Mouse (Mus musculus): ENCODE results near the gene Adam11. TPM values are rescaled to one million over a fixed set of nuclear protein-coding genes. Genes with fewer than 3 reads are reported as not detected.

Adam11 gene
- polyA plus RNA-seq, 1 experiment from 2014 or later: 32.2 TPM

DNA sequence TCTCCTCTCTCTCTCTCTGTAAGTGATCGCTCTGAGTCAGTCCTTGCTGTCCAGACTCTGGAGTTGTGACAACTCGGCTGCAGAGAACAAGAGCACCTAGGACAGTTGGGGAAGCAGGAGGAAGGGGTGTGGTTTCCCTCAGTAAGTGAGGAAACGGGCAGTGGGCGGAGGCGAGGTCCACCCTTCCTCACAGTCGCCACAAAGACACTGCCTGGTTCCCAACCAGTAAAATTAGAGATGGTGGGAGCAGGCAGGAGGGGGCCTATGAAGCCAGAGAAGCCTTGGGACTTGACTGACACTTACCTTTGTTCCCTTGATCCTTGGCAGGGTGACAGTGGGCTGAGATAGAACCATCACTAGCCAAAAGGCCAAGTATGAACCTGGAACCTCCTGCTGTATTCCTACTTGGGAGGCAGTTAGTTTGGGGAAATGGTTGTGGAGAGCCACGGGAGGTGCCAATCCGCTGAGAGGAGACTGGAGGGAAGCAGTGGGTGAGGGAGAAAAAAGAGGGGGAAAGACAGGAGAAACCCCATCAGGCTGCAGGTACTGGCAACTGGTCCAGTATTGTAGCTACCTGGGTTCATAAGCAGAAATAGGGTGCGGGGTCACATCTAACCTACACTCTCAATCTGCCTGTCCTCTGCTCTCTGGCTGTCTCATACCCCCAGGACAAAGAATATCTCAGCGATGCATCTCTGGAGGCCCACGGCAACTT, 19.2 kb downstream of the Adam11 start:
- no peak overlapping the region for H3K9ac ChIP-seq (ENCODE audit: low read depth, low read length)
- ATAC-seq: no peak
- H3K27ac ChIP-seq (ENCODE audit: low read length): no peak overlapping the region
- H3K27me3 ChIP-seq (ENCODE audit: control insufficient read depth, insufficient read depth, low read depth, low read length): no peaks in the 10 kb centered on the region
- H3K4me3 ChIP-seq (ENCODE audit: low read depth, low read length): no peak overlapping the region
- 53% methylated on average over 11 of the region's 11 CpGs for WGBS
- H3K9me3 ChIP-seq (replicated peaks; ENCODE audit: control insufficient read depth, low read length, poor library complexity, severe bottlenecking): no peaks in the 10 kb centered on the region
- H3K4me2 ChIP-seq (ENCODE audit: low read length): no peak overlapping the region
- H3K4me1 ChIP-seq (ENCODE audit: control insufficient read depth, insufficient read depth, low read length): peaks cover 13% of the 10 kb centered on the region
- H3K36me3 ChIP-seq (ENCODE audit: control insufficient read depth, insufficient read depth, low read length): peaks cover 12% of the 10 kb centered on the region

DNA sequence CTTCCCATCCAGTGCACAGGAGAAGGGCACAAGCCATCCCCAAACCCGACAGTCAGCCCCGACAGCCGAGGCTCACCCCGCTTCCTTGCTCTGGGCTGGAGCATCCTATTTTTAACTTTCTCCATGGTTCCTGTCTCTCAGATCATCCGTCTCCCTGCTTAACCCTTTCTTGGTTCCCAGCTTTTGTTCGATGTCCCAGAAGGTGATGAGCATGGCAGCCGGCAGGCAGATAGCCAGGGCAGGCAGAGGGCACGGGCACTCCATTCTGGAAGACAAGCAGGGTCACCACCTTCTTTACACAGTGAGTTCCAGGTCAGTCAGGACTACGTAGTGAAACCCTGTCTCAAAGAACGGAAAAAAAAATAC, 19.7 kb downstream of the Adam11 start:
- ATAC-seq: no peak
- no peak overlapping the region for H3K27ac ChIP-seq (ENCODE audit: low read length)
- peaks cover 9% of the 10 kb centered on the region for H3K36me3 ChIP-seq (ENCODE audit: control insufficient read depth, insufficient read depth, low read length)
- H3K4me2 ChIP-seq (ENCODE audit: low read length): no peak overlapping the region
- H3K27me3 ChIP-seq (ENCODE audit: control insufficient read depth, insufficient read depth, low read depth, low read length): no peaks in the 10 kb centered on the region
- H3K9ac ChIP-seq (ENCODE audit: low read depth, low read length): no peak overlapping the region
- H3K9me3 ChIP-seq (replicated peaks; ENCODE audit: control insufficient read depth, low read length, poor library complexity, severe bottlenecking): no peaks in the 10 kb centered on the region
- no peak overlapping the region for H3K4me3 ChIP-seq (ENCODE audit: low read depth, low read length)
- H3K4me1 ChIP-seq (ENCODE audit: control insufficient read depth, insufficient read depth, low read length): peaks cover 8% of the 10 kb centered on the region
- WGBS: 66% methylated on average over 10 of the region's 10 CpGs

DNA sequence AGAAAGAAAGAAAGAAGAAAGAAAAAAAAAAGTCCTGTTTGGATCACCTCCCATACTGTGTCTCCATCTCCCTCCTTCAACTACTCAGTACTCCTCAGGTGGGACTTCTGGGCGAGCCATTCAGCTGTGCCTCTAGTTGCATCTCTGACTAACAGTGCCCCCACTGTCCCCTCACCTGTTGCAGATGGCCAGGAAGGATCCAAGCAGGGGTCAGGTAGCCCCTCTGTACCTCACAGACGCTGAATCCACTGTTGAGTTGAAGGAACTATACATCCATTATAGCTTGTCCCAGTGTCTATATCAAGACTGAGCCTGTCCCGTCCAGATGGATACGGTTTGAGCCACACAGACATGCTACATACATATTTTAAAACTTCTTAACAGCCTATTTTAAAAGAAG, 20.3 kb downstream of the Adam11 start:
- ATAC-seq: no peak
- Histone ChIP-seq H3K27ac (ENCODE audit: low read length) (no peak overlapping the region), H3K4me3 (ENCODE audit: low read depth, low read length) (no peak overlapping the region), H3K4me2 (ENCODE audit: low read length) (no peak overlapping the region), H3K9me3 (replicated peaks; ENCODE audit: control insufficient read depth, low read length, poor library complexity, severe bottlenecking) (no peaks in the 10 kb centered on the region), H3K9ac (ENCODE audit: low read depth, low read length) (no peak overlapping the region), H3K4me1 (ENCODE audit: control insufficient read depth, insufficient read depth, low read length) (peaks cover 8% of the 10 kb centered on the region), H3K36me3 (ENCODE audit: control insufficient read depth, insufficient read depth, low read length) (peaks cover 6% of the 10 kb centered on the region; the same call in 1 of the 2 replicates), H3K27me3 (ENCODE audit: control insufficient read depth, insufficient read depth, low read depth, low read length) (no peaks in the 10 kb centered on the region)
- 90% methylated on average over 4 of the region's 4 CpGs for WGBS

DNA sequence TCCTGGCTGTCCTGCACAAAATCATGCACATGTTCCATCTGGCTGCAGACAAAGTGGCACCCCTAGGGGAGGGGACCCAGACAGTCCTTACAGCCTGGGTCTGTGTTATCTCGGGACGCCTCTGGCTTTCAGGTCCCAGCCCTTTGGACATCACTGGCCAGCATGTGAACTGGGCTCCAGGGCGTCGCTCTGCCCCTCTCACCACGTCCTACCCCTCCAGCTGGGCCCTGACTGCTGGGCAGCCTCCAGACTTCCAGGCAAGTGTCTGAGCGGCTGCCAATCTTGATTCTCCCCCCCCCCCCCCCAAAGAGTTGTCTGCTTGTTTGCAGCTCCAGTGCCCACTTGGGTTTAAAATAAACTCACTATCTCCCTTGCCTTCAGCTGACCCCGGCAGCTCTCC, 22.2 kb downstream of the Adam11 start:
- H3K4me2 ChIP-seq (ENCODE audit: low read length): no peak overlapping the region
- 73% methylated on average over 7 of the region's 7 CpGs for WGBS
- no peaks in the 10 kb centered on the region for H3K27me3 ChIP-seq (ENCODE audit: control insufficient read depth, insufficient read depth, low read depth, low read length)
- H3K4me3 ChIP-seq (ENCODE audit: low read depth, low read length): no peak overlapping the region
- H3K9me3 ChIP-seq (replicated peaks; ENCODE audit: control insufficient read depth, low read length, poor library complexity, severe bottlenecking): no peaks in the 10 kb centered on the region
- no peak for ATAC-seq
- H3K36me3 ChIP-seq (ENCODE audit: control insufficient read depth, insufficient read depth, low read length): no peaks in the 10 kb centered on the region
- no peak overlapping the region for H3K27ac ChIP-seq (ENCODE audit: low read length)
- peaks cover 2% of the 10 kb centered on the region; the same call in 1 of the 2 replicates for H3K4me1 ChIP-seq (ENCODE audit: control insufficient read depth, insufficient read depth, low read length)
- H3K9ac ChIP-seq (ENCODE audit: low read depth, low read length): no peak overlapping the region

DNA sequence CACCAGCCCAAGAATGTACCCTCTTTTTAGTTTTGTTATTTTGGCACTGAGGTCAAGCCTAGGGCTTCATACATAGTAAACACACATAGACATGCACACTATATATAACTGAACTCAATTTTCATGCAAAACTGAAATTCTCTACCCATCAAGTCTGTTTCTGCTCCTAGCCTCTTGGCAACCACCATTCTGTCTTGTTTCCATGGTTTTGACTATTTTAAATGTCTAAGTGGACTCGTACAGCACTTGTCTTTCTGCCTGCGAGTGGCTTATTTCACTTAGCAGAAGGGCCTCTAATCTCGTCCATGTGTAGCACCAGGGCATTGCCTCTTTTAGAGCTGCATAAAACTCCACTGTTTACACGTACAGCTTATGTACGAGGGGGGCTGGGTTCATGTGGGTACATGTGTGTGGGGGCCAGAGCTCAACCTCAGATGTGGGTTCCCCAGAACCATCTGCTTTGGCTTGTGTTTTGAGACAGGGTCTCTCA, 26.5 kb downstream of the Adam11 start:
- Histone ChIP-seq H3K9me3 (replicated peaks; ENCODE audit: control insufficient read depth, low read length, poor library complexity, severe bottlenecking) (no peaks in the 10 kb centered on the region), H3K4me3 (ENCODE audit: low read depth, low read length) (no peak overlapping the region), H3K27ac (ENCODE audit: low read length) (no peak overlapping the region), H3K27me3 (ENCODE audit: control insufficient read depth, insufficient read depth, low read depth, low read length) (no peaks in the 10 kb centered on the region), H3K9ac (ENCODE audit: low read depth, low read length) (no peak overlapping the region), H3K36me3 (ENCODE audit: control insufficient read depth, insufficient read depth, low read length) (no peaks in the 10 kb centered on the region), H3K4me1 (ENCODE audit: control insufficient read depth, insufficient read depth, low read length) (no peaks in the 10 kb centered on the region), H3K4me2 (ENCODE audit: low read length) (no peak overlapping the region)
- ATAC-seq: no peak
- 64% methylated on average over 5 of the region's 5 CpGs for WGBS

DNA sequence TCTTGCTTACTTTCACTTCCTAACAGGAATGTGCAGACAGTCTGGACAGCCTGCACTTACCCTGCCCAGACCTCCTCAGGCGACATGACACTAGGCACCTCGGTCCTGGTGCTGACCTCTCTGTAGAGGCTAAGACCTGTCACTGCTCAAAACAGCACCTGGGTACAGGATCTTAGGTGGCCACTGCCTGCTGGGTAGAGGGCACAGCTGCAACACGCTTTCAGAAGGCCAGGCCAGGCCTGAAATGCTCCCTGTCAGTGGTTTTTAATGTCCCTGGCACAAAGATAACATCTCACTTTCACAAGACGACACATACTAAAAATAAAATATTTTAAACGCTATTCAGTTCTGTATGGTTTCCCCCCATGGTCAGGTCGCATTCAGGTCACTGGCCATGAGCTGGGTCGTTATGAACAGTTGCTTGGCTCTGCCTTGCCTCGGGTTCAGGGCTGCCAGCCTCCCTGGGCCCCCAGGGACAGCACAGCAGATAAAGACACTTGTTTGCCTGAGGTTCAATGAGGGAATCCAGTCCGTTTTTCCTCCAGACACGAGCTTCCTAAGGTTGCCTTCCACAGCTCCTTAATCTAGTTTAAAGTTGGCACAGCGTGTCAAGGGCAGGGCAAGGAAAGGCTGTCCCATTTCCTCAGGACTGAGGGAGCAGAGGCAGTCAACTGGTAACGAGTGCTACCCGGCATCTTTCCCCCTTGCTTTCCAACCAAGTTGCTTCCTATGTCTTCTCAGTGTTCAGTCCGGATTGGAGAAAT, 30.6 kb downstream of the Adam11 start:
- ATAC-seq: no peak
- 64% methylated on average over 14 of the region's 14 CpGs for WGBS

DNA sequence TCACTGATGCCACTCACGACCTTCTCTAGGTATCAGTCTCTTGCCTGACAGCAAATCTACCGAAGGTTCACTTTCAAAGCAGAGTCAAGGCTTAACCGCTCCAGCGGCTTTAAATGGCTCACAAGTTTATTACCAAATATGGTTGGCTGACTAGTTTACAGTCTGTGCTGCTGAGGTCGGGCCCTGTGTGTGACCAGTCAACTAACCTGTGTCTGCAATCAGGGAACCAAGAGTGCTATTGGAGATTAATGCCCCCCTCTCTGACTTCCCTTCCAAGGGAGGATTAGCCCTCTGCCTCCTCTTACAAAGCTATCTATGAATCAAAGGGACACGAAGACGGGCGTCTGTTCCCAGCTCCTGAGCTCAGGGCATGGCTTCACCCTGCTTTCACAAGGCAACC, 32.9 kb downstream of the Adam11 start:
- H3K36me3 ChIP-seq (ENCODE audit: control insufficient read depth, insufficient read depth, low read length): no peaks in the 10 kb centered on the region; the same call in 1 of the 2 replicates
- no peaks in the 10 kb centered on the region for H3K4me1 ChIP-seq (ENCODE audit: control insufficient read depth, insufficient read depth, low read length)
- no peak overlapping the region for H3K4me3 ChIP-seq (ENCODE audit: low read depth, low read length)
- no peak overlapping the region for H3K9ac ChIP-seq (ENCODE audit: low read depth, low read length)
- H3K27ac ChIP-seq (ENCODE audit: low read length): no peak overlapping the region
- no peak overlapping the region for H3K4me2 ChIP-seq (ENCODE audit: low read length)
- no peaks in the 10 kb centered on the region for H3K9me3 ChIP-seq (replicated peaks; ENCODE audit: control insufficient read depth, low read length, poor library complexity, severe bottlenecking)
- no peaks in the 10 kb centered on the region for H3K27me3 ChIP-seq (ENCODE audit: control insufficient read depth, insufficient read depth, low read depth, low read length)
- WGBS: 48% methylated on average over 8 of the region's 8 CpGs
- ATAC-seq: no peak

More for the DNA sequence above, 30.6 kb downstream of the Adam11 start:
- no peaks in the 10 kb centered on the region for H3K27me3 ChIP-seq (ENCODE audit: control insufficient read depth, insufficient read depth, low read depth, low read length)
- H3K9me3 ChIP-seq (replicated peaks; ENCODE audit: control insufficient read depth, low read length, poor library complexity, severe bottlenecking): no peaks in the 10 kb centered on the region
- H3K4me3 ChIP-seq (ENCODE audit: low read depth, low read length): no peak overlapping the region
- no peaks in the 10 kb centered on the region for H3K36me3 ChIP-seq (ENCODE audit: control insufficient read depth, insufficient read depth, low read length)
- no peak overlapping the region for H3K4me2 ChIP-seq (ENCODE audit: low read length)
- H3K9ac ChIP-seq (ENCODE audit: low read depth, low read length): no peak overlapping the region
- H3K4me1 ChIP-seq (ENCODE audit: control insufficient read depth, insufficient read depth, low read length): no peaks in the 10 kb centered on the region
- no peak overlapping the region for H3K27ac ChIP-seq (ENCODE audit: low read length)

DNA sequence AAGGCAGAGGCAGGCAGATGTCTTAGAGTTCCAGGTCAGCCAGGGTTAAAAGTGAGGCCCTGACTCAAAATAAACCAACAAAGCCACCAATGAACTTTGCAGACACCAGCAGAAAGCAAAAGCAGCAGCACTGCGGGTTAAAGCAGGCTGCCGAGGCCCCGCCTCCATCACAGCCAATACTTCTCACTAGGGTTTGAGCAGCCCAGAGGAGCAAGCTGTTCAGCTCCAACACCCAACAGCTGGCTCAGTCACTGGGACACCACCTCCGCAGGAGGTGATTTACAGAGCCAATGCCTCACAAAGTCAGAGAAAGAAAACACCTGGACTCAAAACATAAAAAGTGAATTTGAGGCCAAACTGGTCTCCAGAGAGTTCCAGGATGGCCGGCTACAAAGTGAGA, 42.2 kb downstream of the Adam11 start:
- ATAC-seq: no peak
- H3K4me3 ChIP-seq (ENCODE audit: low read depth, low read length): no peak overlapping the region
- WGBS: 93% methylated on average over 5 of the region's 5 CpGs
- H3K4me1 ChIP-seq (ENCODE audit: control insufficient read depth, insufficient read depth, low read length): no peaks in the 10 kb centered on the region
- H3K9ac ChIP-seq (ENCODE audit: low read depth, low read length): no peak overlapping the region
- no peak overlapping the region for H3K27ac ChIP-seq (ENCODE audit: low read length)
- H3K4me2 ChIP-seq (ENCODE audit: low read length): no peak overlapping the region
- H3K27me3 ChIP-seq (ENCODE audit: control insufficient read depth, insufficient read depth, low read depth, low read length): no peaks in the 10 kb centered on the region
- H3K36me3 ChIP-seq (ENCODE audit: control insufficient read depth, insufficient read depth, low read length): peaks cover 10% of the 10 kb centered on the region
- no peaks in the 10 kb centered on the region for H3K9me3 ChIP-seq (replicated peaks; ENCODE audit: control insufficient read depth, low read length, poor library complexity, severe bottlenecking)

DNA sequence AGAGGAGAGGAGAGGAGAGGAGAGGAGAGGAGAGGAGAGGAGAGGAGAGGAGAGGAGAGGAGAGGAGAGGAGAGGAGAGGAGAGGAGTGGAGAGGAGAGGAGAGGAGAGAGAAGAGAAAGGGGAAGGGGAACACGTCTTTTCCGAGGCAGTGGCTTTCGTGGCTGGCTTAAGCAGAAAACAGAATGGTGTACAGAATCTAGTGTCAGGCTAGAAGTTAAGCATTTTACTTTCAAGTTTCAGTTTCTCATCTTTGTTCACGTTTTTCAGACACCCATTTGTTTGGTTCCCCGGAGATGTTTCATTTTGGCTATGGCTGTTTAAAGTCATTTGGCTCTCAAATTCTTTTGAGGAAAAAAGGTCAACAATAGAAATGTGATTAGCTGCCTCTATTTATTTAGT, 47.0 kb downstream of the Adam11 start:
- Histone ChIP-seq H3K27me3 (ENCODE audit: control insufficient read depth, insufficient read depth, low read depth, low read length) (no peaks in the 10 kb centered on the region), H3K9me3 (replicated peaks; ENCODE audit: control insufficient read depth, low read length, poor library complexity, severe bottlenecking) (no peaks in the 10 kb centered on the region), H3K9ac (ENCODE audit: low read depth, low read length) (no peak overlapping the region), H3K4me2 (ENCODE audit: low read length) (no peak overlapping the region), H3K36me3 (ENCODE audit: control insufficient read depth, insufficient read depth, low read length) (no peaks in the 10 kb centered on the region), H3K4me1 (ENCODE audit: control insufficient read depth, insufficient read depth, low read length) (0 out of 2 replicates have a peak, but pooled peaks cover 2% of the 10 kb centered on the region), H3K4me3 (ENCODE audit: low read depth, low read length) (no peak overlapping the region), H3K27ac (ENCODE audit: low read length) (no peak overlapping the region)
- WGBS: 80% methylated on average over 5 of the region's 5 CpGs
- no peak for ATAC-seq

All from midbrain, embryonic 16.5 days (tissue).